Mouse (Mus musculus) spleen, adult 2 months (tissue): ENCODE measurements around the gene Acbd5. TPM values are rescaled to one million over a fixed set of nuclear protein-coding genes. Genes with fewer than 3 reads are reported as not detected.

Source experiments
- DNase-seq, 2 experiments: peaks; one replicate each; pipeline versions ENCODE4 v3.0.0 to v3.0.0-alpha.2; 2012 to 2021; ENCODE audit warnings: low spot score in 2 of 2, low read depth in 1 of 2
- H3K27ac ChIP-seq: fragments of 200-500 bp; 2 replicates; pipeline ENCODE4 v1.5.1; 2012; ENCODE audit warnings: low read length, inconsistent platforms; ENCODE audit not compliant: insufficient read depth
- H3K27me3 ChIP-seq: fragments of 200-500 bp; 2 replicates; pipeline ENCODE4 v1.6.1; 2012; ENCODE audit warnings: mild to moderate bottlenecking, moderate library complexity, low read length, inconsistent platforms; ENCODE audit not compliant: control insufficient read depth, insufficient read depth
- H3K36me3 ChIP-seq: fragments of 200-500 bp; 2 replicates; pipeline ENCODE4 v1.6.1; 2012; ENCODE audit warnings: mild to moderate bottlenecking, low read length, inconsistent platforms; ENCODE audit not compliant: control insufficient read depth, insufficient read depth
- H3K4me1 ChIP-seq: fragments of 200-500 bp; 2 replicates; pipeline ENCODE4 v1.6.1; 2011; ENCODE audit warnings: inconsistent platforms; ENCODE audit not compliant: control insufficient read depth, insufficient read depth, insufficient read length
- H3K4me3 ChIP-seq: fragments of 200-500 bp; 2 replicates; pipeline ENCODE4 v1.5.1; 2011; ENCODE audit warnings: mild to moderate bottlenecking, inconsistent platforms; ENCODE audit not compliant: insufficient read depth, insufficient read length; ENCODE audit errors: extremely low read depth
- CTCF ChIP-seq: fragments of 200-500 bp; IDR thresholded peaks from 2 replicates; pipeline ENCODE4 v1.5.1; 2011; ENCODE audit warnings: mild to moderate bottlenecking, inconsistent platforms; ENCODE audit not compliant: insufficient read depth, insufficient read length, insufficient replicate concordance; ENCODE audit errors: extremely low read depth
- POLR2A ChIP-seq: fragments of 200-500 bp; IDR thresholded peaks from 2 replicates; pipeline ENCODE4 v1.6.1; 2011; ENCODE audit warnings: low read depth, low read length, inconsistent platforms
- WGBS: fragments of 180-500 bp; shearing (Covaris S2); methylation state at CpG from one replicate; pipeline ENCODE4 v1.1.7; 2018; 5-methylcytosine and 5-hydroxymethylcytosine counted together
- polyA plus RNA-seq: library from polyadenylated mRNA; depleted of rRNA; stranded (reverse); fragments of >200 nt; gene quantifications from 2 replicates; pipeline ENCODE4 v1.2.3, GENCODE M21; 2012

Acbd5 gene
- polyA plus RNA-seq, 1 experiment = 7.8 TPM

DNA sequence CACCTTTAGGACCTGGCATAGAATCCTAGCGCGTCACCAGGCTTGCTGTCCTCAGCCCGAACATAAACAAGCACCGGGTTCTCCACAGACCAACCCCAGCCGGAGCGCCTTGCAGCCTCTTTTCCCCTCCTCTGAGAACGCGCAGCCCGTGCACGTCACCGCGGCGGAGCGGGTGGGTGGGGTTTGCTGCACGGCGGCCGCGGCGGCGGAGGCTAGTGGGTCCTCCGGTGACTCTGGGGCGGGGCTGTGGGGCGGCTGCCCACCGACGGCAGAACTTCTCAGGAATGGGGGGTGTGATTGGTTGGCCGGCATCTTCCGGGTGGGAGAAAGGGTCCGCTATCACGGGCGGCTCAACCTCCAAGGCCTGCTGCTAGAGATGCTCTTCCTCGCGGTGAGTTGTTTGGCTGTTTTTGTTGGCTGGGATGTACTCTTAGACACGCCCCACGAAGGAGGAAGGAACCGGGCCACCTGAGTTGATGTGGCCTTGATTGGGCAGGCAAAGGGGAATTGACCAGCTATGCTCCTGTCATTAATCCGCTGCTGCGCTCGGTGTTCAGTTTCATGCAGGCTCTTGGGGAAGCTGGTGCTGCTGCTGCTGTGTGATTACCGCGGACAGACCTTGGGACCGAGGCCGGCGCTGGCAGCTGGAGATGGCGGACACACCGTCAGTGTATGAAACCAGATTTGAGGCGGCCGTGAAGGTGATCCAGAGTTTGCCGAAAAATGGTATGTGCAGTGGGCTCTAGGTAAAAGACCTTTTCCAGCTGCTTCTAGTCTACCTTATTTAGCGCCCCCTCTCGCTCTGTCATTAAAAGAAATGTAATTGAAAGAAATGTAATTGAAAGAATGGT, 1.2 kb downstream of the Acbd5 start:
- under 1% methylated on average over 50 of the region's 50 CpGs for WGBS
- TF ChIP-seq POLR2A (peak; percentile 94), CTCF (no peak)
- Histone ChIP-seq H3K4me3 (peak overlapping the region; percentile 63), H3K4me1 (no peaks in the 10 kb centered on the region), H3K27me3 (no peaks in the 10 kb centered on the region), H3K27ac (peak overlapping the region; percentile 90), H3K36me3 (no peaks in the 10 kb centered on the region; the same call in 1 of the 2 replicates)
- peak; percentile 80 to 95 for DNase-seq

DNA sequence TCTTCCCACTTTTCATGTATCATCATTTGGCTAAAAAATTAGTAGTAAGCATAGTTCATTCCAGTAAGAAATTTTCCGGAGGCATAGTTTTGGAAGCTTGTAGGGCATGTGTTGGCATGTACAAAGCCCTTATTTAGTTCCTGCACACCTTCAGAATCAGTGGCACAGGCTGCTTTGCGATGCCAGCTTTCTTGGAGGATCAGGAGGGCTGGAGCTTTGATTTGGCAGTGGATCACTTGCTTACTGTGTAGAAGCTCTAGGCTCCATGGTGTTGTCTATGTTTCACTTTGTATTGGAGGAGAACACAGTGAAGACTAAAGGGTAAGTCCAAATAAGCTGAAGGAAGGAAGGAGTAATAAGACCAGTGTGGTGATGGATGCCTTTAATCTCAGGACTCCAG, 2.5 kb downstream of the Acbd5 start:
- no peaks in the 10 kb centered on the region for H3K27me3 ChIP-seq
- H3K4me1 ChIP-seq = no peaks in the 10 kb centered on the region
- no peak for DNase-seq
- no peak overlapping the region for H3K4me3 ChIP-seq
- no peak for TF ChIP-seq CTCF
- TF ChIP-seq POLR2A = no peak
- WGBS = 95% methylated on average over 2 of the region's 2 CpGs
- no peak overlapping the region for H3K27ac ChIP-seq
- peaks cover 1% of the 10 kb centered on the region; the same call in 1 of the 2 replicates for H3K36me3 ChIP-seq

DNA sequence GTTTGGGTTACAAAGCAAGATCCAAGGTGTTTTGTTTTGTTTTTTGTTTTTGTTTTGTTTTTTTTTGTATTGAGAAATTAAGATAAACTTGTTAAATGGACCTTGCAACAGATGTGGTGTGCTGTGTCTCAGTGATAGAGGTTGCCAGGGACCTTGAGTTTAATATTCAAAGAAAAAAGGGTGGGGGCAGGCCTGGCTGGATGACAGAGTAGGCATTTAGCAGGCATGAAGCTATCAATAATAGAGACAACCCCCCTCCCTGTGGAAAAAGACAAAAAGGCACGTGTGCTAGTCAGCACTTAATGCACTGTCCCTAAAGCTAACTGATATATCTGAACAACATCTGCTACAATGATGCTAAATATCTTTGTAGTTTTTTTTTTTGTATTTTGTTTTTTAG, 3.4 kb downstream of the Acbd5 start:
- H3K4me1 ChIP-seq = no peaks in the 10 kb centered on the region
- no peak for DNase-seq
- peaks cover 4% of the 10 kb centered on the region for H3K36me3 ChIP-seq
- 82% methylated on average over 1 of the region's 1 CpGs for WGBS
- H3K4me3 ChIP-seq = no peak overlapping the region
- no peaks in the 10 kb centered on the region for H3K27me3 ChIP-seq
- H3K27ac ChIP-seq = no peak overlapping the region
- TF ChIP-seq CTCF = no peak
- no peak for TF ChIP-seq POLR2A

DNA sequence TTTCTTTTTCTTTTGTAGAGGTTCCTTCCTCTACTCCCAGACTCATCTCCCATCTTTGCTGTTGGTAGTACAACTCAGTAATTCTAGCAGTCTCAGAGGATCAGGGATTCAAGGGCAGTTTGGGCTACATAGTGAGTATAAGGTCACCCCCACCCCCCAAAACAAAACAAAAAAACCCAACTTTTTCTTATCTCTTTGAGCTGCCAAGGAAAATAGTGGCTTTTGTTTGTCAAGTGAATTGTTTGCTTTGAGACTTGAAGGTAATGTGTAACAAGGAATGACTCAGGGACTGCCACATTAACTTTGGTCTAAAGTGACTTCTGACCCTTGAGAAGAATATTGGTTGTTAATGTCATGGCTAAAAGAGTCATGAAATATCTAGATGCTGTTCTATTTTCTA, 7.9 kb downstream of the Acbd5 start:
- no peak for DNase-seq
- peaks cover 21% of the 10 kb centered on the region for H3K36me3 ChIP-seq
- TF ChIP-seq CTCF (no peak), POLR2A (no peak)
- no peak overlapping the region for H3K27ac ChIP-seq
- no peaks in the 10 kb centered on the region for H3K27me3 ChIP-seq
- no peak overlapping the region for H3K4me3 ChIP-seq
- no peaks in the 10 kb centered on the region for H3K4me1 ChIP-seq

DNA sequence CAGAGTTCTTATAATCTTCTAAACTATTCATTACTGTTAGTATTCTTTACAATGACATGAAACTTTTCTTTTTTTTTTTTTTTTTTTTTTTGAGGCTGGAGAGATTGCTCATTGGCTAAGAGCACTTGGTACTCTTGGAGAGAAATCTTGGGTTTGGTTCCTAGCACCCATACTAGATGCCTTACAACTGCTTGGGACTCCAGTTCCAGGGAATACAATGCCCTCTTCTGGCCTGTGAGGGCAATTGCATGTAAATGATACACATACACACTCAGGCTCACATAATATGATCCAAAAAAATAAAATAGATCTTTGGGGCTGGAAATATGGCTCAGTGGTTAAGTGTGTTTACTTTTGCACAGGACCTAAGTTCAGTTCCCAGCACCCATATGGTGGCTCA, 8.8 kb downstream of the Acbd5 start:
- Histone ChIP-seq H3K27ac (no peak overlapping the region), H3K36me3 (peaks cover 21% of the 10 kb centered on the region), H3K4me1 (no peaks in the 10 kb centered on the region), H3K4me3 (no peak overlapping the region), H3K27me3 (no peaks in the 10 kb centered on the region)
- no peak for TF ChIP-seq POLR2A
- no peak for TF ChIP-seq CTCF
- no peak for DNase-seq

DNA sequence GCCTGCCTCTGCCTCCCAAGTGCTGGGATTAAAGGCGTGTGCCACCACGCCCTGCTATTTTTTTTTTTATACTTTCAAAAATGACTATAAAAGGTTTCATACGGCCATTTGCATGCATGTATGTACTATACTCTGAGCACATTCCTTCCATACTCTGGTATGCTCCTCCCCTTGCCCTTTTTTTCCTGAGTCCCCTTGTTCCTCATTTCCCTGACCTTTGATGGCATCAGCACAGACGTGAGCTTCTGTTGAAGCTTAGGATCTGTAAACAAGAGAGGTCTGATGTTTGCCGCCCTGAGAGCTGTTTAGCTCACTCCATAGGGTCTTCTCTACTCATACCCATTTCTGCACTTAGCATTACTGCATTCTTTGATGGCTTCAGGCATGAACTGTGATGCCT, 9.7 kb downstream of the Acbd5 start:
- Histone ChIP-seq H3K27me3 (no peaks in the 10 kb centered on the region), H3K4me3 (no peak overlapping the region), H3K27ac (no peak overlapping the region), H3K36me3 (peaks cover 24% of the 10 kb centered on the region), H3K4me1 (no peaks in the 10 kb centered on the region)
- 92% methylated on average over 5 of the region's 5 CpGs for WGBS
- TF ChIP-seq POLR2A = no peak
- TF ChIP-seq CTCF = no peak
- no peak for DNase-seq

DNA sequence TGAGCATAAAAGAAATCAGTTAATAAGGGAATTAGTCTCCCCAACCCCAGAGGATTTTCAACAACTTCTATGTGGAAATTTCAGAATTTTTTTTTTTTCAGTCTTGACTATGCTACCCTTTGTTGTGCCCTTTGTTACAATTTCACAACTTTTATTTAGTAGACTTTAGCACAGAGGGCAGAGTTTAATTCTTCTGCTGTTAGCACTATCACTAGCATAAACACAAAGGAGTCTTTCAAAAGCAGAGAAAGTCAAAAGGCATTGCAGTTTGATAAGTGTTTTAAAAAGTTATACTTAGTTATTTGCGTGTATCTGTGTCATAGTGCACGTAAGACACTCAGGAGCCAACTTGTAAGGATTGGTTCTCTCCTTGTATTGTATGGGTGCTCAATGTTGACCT, 10.6 kb downstream of the Acbd5 start:
- Histone ChIP-seq H3K27ac (no peak overlapping the region), H3K4me3 (no peak overlapping the region), H3K27me3 (no peaks in the 10 kb centered on the region), H3K36me3 (peaks cover 24% of the 10 kb centered on the region), H3K4me1 (no peaks in the 10 kb centered on the region)
- no peak for DNase-seq
- no peak for TF ChIP-seq CTCF
- TF ChIP-seq POLR2A = no peak
- WGBS = 96% methylated on average over 2 of the region's 2 CpGs
